Mouse (Mus musculus) layer of hippocampus, postnatal 14 days (tissue): ENCODE data around the gene Cass4. TPM values are rescaled to one million over a fixed set of nuclear protein-coding genes. Genes with fewer than 3 reads are reported as not detected.

ENCODE experiments used
- DNase-seq, 2 experiments: peaks; one replicate each; pipeline ENCODE4 v3.0.0; 2021 to 2022; ENCODE audit warnings: low spot score in 2 of 2, mixed read lengths in 1 of 2
- total RNA-seq, 2 experiments: library from RNA; stranded (reverse); gene quantifications; 2 replicates each; pipeline ENCODE4 v1.2.3; 2021

Gene Cass4
- total RNA-seq, 2 experiments from 2014 or later = 0.51 to 0.64 TPM

DNA sequence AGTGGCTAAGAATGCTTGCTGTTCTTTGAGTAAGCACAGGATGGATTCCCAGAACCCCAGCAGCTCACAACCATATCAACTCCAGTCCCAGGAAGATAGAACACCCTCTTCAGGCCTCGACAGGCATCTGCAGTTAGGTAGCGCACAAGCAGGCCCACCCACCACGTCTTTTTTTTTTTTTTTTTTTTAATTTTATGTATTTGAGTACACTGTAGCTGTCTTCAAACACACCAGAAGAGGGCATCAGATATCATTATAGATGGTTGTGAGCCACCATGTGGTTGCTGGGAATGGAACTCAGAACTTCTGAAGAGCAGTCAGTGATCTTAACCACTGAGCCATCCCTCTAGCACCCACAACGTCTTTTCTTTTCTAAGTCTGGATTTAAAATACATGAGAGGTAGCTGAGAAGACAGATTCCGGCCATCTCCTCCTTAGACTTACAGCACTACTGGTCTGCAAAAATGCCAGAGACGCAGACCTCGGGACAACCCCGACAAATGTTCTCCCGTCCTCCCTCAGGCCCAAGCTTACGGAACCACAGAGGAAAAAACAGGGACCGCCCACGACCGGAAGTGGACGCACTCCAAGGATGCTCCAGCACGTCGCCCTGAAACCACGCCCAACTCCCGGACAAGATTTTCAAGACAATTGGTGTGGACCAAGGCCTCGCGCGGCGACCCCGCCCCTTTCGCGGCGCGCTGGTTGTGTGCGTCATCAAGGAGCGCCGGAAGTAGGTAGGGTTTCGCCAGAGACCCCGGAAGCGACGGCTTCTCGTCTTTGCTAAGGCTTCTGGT lies 46.4 kb downstream of the Cass4 start, which contains the start of gene Rtf2:
Rtf2 (plus strand) TSS at position 714 of the 797 bp plus-strand sequence.
- peak; percentile 100 for DNase-seq

DNA sequence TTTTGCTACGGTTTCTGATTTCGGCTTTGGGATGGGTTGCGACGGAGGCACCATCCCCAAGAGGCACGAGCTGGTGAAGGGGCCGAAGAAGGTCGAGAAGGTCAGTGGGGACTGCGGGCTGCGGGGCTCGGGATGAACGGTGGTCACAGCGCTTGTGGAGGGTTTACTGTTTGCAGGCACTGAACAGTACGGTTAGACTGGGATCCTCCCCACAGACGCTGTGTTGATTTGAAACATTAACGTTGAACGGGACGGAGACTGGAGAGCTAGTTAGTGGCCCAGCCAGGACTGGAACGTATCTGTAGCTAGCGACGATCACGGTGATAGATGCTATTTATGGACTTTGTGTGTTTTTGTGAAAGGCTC lies 47.0 kb downstream of the Cass4 start:
- DNase-seq = no peak

DNA sequence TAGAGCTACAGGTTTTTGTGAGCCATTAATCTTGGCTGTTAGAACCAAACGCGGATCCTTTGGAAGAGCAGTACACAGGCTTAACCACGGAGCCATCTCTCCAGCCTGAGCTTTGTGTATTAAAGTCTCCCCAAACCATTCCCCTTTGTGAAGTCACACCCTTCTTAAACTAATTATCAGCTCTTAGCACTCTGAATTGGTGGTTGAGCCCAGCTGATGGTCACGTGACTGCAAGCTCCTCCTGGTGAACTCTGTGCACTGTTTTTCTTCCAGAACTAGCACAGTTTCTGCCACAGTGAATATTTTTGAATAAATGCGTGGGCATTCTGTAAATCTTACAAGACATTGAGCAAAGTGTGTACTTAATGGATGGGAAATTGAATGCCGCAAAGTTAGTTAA lies 47.6 kb downstream of the Cass4 start:
- no peak for DNase-seq

DNA sequence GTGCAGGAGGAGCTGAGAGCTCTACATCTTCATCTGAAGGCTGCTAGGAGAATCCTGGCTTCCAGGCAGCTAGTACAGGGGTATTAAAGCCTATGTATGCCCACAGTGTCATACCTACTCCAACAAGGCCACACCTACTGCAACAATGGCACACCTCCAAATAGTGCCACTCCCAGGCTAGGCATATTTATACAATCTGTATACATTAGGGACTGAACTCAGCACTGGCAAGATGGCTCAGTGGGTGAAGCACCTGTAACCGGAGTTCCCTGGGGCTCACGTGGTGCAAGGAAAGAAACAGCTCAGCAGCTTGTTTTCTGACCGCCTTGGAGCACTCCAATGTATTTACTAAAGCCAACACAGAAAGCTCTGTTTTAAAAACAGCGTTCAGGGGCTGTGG lies 52.0 kb downstream of the Cass4 start:
- DNase-seq = no peak

DNA sequence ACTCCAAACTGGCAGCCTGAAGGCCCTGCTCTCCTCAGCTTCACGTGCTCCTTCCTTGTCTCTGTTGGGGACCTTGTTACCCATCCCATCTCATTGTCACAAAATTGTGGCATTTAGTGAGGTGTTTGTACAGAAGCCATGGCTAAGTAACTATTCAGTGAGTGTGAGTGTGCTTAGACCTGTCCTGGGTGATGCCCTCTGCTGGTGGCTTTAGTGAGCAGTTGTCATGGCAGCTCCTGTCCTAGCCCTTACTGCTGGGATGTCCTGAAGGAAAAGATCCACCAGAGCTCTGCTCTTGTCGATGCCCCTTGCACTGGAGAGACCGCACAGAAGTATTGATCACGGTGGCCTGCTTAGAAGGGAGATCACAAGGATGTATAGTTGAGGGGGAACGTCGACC lies 53.7 kb downstream of the Cass4 start:
- DNase-seq = no peak

DNA sequence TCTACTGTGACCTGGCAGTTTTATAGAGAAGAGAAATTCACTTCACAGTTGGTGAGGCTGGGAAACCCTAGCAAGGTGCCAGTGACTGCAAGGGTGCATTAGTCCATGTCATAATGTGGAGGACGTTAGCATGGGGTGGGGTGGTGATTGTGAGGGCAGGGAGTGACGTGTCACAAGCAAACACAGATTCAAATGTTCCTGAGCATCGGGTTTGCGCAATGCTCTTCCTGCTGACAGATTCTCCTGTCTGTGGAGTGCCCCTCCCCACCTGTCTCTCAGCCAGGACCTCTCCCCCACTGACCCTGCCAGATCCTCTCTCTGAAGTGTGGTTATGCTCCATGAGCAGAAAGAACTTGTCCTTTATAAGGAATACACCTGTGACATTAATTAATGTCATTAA lies 54.7 kb downstream of the Cass4 start:
- DNase-seq = no peak

DNA sequence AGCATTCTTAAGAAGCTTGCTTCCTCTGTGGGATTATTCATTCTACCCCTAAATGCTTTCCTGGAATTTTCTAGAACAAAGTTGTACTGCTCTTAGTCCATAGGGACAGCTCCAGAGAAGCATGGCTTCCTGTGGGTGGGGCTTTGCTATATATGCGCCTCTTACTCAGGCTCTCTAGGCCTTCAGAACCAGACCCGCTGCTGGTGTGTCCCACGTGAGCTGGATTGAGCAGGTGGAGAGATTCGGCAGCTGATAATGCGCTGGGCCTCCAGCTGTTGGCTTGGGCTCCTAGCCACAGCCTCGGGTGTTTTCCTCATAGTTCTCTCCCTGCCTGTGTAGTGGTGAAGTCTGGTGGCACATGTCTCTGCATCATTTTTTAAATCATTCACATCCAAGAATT lies 57.0 kb downstream of the Cass4 start:
- no peak for DNase-seq

DNA sequence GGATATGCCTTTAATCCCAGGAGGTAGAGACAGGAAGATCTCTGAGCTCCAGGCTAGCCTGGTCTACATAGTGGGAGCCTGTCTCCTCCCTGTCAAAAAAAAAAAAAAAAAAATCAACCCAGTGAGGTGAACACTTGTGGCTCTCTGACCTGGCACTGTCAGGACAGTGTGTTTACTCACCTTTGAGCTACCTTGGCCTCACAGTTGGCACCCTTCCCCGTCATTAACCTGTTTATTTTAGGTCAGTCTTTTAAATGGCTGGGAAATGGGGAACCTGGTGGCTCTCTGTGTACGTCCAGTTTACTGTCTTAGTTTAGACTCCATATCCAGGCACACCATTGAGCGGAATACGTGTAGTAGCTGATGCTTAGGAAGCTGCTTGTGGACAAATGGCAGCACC lies 58.4 kb downstream of the Cass4 start:
- no peak for DNase-seq

DNA sequence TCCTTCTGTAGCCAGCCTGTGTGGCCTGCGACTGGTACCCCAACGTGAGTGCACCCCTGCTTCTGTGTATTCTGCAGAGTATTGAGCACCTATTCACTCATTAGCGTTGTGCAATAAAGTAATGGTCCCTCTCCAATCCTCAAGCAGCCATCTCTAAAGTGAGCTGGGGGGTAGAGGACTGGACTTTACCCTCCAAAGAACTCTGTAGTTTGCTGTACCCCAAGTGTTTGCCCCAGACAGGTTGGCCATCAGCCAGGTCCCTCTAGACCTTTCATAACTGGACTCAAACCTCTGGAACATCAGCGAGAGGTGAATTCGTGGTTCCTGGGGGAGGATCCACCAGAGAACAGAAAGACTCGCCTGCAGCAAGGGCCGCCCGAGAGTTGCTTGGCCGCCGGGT lies 58.9 kb downstream of the Cass4 start:
- no peak for DNase-seq

DNA sequence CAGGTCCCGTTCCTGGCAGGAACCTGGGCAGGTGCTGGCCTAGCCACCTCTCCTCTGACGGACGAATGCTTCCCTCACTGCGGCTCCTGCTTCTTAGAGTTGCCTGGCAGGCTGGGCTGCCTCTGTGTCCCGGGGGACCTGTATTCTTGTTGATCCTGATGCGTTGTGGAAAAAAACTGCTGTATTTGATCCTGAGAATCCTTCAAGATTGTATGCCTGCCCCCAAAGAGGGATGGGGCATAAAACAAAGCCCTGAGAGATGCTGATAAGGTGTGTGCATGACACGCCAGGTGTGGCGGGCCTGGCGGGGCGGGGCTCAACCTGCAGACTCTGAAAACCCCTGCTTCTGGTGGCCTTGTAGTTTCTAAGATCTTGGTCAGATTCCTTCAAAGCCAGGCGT lies 64.9 kb downstream of the Cass4 start, which contains the start of gene Gcnt7:
Gcnt7 (minus strand) TSS at position 101 of the 400 bp plus-strand sequence.
- DNase-seq = no peak

DNA sequence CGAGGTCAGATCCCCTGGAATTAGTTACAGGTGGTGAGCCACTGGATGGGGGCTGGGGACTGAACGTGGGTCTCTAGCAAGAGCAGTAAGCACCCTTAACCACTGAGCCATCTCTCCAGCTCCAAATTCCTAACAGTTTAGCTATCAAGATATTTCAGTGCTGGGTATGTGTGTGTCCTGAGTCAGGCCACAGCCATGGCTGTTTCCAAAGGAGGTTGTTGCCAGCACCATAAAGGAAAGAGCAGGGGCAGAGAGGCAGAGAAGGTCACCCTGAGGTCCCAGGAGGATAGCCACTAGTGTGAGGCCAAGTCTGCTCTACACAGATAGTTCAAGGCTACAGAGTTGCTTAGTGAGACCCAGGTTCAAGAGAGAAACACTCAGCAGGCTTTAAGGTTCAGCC lies 67.1 kb downstream of the Cass4 start:
- DNase-seq = no peak

DNA sequence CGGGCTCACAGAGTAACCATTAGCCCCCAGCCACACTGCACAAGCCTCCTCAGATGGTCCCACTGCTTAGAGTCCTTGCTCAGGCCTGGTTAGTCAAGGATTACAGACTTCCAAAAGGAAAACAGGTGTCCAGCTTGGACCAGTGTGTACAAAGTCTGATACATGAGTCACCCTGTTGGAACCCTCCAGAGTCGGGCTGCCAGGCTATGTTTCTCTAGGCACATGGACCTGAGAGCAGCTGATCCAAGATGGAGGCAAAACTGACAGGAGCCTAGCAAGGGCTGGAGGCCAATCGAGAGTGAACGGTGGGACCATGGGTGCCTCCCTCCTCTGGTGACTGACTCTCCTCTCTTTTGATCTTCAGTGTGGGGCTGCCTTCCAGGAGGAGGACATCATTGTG lies 69.2 kb downstream of the Cass4 start:
- no peak for DNase-seq

DNA sequence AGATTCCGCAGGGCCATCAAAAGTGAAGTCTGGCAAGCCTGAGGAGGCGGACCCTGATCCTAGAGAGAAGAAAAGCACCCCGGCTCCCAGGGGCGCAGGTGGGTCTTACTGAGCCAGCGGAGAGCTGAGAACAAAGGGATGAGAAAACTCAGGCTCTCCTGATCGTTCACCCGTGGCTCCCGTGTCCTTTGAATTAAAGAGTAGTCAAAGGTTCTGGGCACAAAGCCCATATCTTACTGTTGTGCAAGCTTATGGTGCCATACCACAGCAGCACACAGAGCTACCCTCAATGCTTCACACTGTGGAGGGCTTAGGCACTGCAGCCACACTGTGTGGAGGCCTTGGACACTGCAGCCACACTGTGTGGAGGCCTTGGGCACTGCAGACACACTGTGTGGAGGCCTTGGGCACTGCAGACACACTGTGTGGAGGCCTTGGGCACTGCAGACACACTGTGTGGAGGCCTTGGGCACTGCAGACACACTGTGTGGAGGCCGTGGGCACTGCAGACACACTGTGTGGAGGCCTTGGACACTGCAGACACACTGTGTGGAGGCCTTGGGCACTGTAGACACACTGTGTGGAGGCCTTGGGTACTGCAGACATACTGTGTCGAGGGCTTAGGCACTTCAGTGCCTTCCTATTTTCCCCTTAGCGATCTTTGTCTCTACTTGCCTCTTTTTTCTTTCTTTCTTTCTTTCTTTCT lies 73.0 kb downstream of the Cass4 start:
- DNase-seq = no peak

DNA sequence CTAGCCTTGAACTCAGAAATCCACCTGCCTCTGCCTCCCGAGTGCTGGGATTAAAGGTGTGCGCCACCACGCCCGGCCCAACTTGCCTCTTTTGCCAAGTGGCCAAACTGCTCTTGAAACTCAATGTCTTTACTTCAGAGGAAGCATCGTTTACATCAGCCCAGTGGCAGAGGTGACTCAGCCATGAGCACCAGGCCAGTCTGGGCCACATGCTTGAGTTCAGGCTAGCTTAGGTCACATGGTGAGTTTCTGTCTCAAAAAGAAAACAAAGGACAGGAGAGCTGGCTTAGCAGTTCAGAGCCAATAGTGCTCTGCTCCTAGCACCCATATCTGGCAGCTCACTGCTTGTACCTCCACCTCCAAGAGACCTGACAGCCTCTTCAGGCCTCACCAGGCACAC lies 73.6 kb downstream of the Cass4 start:
- DNase-seq = no peak

DNA sequence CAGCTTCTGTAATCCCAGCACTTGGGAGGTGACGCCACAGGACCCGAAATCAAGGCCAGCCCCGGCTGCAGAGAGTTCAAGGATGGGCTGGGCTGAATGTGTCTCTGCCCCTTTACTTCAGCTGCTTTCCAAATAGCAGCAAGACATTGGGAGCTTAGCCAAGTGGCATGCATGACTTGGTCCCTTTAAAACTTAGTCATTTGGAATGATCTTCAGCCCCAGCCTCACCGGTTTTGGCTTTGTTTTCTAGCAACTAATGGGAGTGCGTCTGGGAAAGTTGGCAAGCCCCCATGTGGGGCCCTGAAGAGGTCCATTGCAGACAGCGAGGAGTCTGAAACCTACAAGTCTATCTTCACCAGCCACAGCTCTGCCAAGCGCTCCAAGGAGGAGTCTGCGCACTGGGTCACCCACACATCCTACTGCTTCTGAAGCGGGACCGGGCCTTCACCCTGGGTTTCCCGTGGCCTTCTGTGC lies 74.8 kb downstream of the Cass4 start:
- peak in 1 of 2 experiments; percentile 27 for DNase-seq

DNA sequence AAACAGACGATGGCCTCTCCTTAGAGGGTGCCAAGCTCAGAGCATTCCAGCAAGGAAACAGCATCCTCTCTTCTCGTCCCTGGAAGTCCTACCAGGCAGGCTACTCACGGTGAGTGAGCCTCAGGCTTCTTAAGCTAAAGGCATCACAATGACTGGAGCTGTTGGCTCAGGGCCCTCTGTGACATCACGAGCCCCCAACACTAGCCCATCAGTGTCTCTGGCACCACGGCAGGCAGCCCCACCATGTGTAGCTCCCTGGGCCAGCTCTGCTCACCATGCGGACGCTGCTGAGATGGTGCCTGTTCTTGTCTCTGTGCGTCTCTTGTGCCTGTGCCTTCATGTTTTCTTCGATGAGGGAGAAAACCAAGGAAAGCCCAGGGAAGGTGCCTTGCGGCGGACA lies 78.7 kb downstream of the Cass4 start, which contains the start of gene Fam209:
Fam209 (plus strand) TSS at position 203 of the 400 bp plus-strand sequence.
- DNase-seq = no peak

DNA sequence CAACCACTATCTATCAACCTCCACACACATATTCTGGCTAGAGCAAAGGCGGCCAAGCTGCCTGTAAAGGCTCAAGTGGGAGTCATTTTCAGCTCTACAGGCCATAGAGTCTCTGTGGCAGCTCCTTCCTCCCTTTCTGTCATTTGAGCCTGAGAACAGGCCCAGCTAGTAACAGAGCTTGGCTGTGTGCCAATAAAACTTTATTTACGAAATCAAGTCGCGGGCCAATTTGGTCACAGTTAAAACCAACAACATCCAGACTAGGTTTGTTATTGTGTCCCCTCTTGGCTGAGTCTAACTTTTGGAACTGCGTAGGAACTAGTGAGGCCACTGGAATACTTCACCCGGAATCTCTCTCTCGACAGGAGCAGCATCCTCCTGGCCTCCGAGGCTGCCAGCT lies 80.0 kb downstream of the Cass4 start:
- DNase-seq = peak in 1 of 2 experiments; percentile 30

DNA sequence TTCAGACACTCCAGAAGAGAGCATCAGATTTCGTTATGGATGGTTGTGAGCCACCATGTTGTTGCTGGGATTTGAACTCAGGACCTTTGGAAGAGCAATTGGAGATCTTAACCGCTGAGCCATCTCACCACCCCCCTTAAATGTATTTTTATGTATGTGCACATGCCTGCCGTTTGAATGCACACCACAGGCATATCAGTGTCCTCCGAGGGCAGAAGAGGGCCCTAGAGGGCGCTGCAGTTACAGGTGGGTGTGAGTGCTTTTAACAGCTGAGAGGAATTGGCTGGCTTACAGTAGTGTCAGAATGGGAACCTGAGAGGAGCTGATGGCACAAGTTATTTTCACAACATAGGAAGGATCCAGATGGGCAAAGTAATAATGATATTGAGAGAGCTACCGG lies 81.4 kb downstream of the Cass4 start:
- no peak for DNase-seq

DNA sequence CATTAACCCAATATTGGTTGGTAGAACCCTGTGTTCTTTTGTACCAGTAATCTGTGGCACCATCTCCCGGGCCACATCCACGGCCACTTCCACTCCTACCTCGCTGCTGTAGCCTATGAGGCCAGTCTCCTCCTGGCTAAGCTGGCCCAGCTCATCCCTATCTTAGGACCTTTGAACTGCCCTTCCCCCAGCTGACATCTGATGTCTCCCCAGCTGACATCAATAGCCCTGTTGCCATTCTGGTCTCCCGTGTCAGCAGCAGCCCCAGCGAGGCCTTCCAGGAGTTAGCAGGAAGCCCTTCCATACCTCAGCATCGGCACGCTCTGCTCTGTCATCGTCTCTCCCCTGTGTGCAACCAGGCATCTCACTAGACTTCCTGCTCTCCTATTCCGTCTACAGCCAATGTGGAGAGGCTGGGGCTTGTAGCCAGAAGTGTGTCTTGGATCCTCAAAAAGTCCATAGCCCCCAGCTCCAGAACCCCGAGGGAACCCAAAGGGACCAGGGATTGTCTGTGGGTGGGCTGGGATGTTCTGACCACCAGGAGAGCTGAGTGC lies 83.2 kb downstream of the Cass4 start:
- no peak for DNase-seq

DNA sequence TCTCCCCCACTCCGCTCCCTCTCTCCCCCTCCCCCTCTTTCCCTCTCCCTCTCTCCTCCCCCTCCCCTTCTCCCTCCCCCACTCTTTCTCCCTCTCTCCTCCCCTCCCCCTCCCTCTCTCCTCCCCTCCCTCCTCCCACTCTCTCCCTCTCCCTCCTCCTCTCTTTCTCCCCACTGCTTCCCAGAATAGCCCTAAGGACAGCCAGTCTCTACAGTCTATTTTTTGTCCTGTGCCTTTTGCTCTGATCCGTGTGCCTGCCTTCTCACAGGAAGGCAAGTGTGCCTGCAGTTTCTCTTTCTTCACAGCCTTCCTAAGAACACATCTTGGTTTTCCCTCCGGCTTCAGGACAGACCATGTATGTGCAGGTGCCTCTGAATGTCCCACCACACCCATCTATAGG lies 83.8 kb downstream of the Cass4 start:
- no peak for DNase-seq

DNA sequence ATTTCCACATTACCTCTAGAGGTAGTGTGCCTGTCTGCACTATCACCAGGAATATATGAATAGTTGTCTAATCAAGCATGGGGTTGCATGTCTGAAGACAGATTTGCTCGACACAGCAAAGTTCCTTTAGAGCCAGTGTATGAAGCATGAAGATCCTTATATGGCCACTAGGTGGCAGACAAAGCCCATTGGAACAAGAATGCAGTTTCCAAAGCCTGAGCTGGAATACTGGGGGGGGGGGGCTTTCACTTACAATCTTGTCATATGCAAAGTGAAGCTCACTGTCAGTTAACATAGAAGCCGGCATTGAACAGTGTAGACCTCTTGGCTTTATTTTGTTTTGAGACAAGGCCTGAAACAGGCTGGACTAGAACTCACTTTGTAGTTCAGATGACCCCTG lies 84.3 kb downstream of the Cass4 start:
- peak; percentile 51 to 69 for DNase-seq

DNA sequence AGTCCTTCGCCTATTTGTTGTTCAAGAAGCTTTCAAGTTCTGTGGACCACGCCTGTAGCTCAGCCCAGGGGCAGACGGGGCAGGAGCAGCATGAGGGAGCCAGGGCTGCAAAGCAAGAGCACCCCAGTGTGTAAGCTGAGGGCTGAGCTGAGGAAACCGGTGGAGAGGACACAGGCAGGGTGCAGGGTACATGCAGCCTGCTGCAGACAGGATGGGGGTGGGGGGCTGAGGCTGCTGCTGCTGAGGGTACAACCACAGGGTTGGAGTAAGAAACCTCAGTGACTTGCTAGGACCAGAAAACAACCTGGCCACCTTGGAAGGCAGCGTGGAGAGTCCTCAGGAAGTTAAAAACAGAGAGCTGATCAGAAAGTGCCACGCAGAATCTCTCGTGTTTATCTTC lies 86.7 kb downstream of the Cass4 start:
- DNase-seq = no peak
